Mouse (Mus musculus) lung, adult 2 months (tissue): ENCODE results near the gene 1700031F05Rik. TPM values are rescaled to one million over a fixed set of nuclear protein-coding genes. Genes with fewer than 3 reads are reported as not detected.
"Not testable (repeated sequence)": the region's sequence is repeated elsewhere in the genome, so short reads cannot be mapped to it uniquely, and the experiment has no call there.

Experiments
- DNase-seq: peaks from one replicate; pipeline ENCODE4 v3.0.0; 2022
- H3K4me1 ChIP-seq: fragments of 200-500 bp; 2 replicates; pipeline ENCODE4 v1.6.1; 2011; ENCODE audit warnings: low read length; ENCODE audit not compliant: control insufficient read depth, insufficient read depth
- H3K4me3 ChIP-seq: fragments of 200-500 bp; replicated peaks from 2 replicates; pipeline ENCODE3; 2011; ENCODE audit warnings: low read depth, mild to moderate bottlenecking, control low read depth, low read length; ENCODE audit errors: extremely low read depth
- CTCF ChIP-seq: fragments of 200-500 bp; IDR thresholded peaks from 2 replicates; pipeline ENCODE4 v1.5.1; 2011; ENCODE audit warnings: mild to moderate bottlenecking, low read length, control low read depth; ENCODE audit not compliant: insufficient read depth
- POLR2A ChIP-seq: fragments of 200-500 bp; IDR thresholded peaks from 2 replicates; pipeline ENCODE4 v1.6.1; 2011; ENCODE audit warnings: low read depth, mild to moderate bottlenecking, control low read depth, low read length, borderline replicate concordance; ENCODE audit errors: extremely low read depth
- WGBS: fragments of 180-500 bp; shearing (Covaris S2); methylation state at CpG from one replicate; pipeline ENCODE4 v1.1.7; 2018; 5-methylcytosine and 5-hydroxymethylcytosine counted together
- polyA plus RNA-seq: library from polyadenylated mRNA; depleted of rRNA; stranded (reverse); fragments of >200 nt; gene quantifications from 2 replicates; pipeline ENCODE4 v1.2.3, GENCODE M21; 2012; rRNA removed

The 1700031F05Rik gene
- not detected in 2 replicates for polyA plus RNA-seq

DNA sequence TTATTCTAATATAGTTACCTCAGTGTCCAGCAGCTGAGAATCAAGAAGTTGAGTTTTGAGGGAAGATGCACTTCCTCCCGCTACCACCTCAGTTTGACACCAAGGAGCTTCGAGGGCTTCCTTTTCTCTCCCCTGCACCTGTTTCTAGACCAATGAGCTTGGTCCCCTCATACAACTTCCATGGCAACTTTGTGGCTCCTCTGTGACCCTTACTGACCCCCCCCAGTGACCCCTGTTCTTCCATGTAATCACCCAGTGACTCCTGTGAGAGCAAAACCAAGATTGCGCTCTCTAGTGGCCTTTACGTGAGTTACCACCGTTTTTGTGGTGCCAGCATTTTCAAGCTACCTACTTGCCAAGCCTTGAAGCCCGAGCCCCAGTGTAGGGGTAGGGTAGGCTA is at the start of gene 1700031F05Rik:
Gene 1700031F05Rik, minus strand, starts transcription at position 101 of the 400 bp plus-strand sequence.
- Histone ChIP-seq H3K4me3 (no peak within 1 kb of the TSS), H3K4me1 (no peaks in the 10 kb centered on the region)
- 85% methylated on average over 6 of the region's 6 CpGs for WGBS
- DNase-seq, result no peak
- TF ChIP-seq CTCF (no peak), POLR2A (no peak)

GRCm38 (mm10) chrX:102914823-102915222 is 47.1 kb upstream of the 1700031F05Rik start:
- not testable (repeated sequence) for H3K4me1 ChIP-seq, H3K4me3 ChIP-seq, DNase-seq
- 52% methylated on average over 1 of the region's 1 CpGs for WGBS

- H3K4me3 ChIP-seq, DNase-seq, H3K4me1 ChIP-seq: not testable (repeated sequence)
- 87% methylated on average over 9 of the region's 9 CpGs for WGBS
Observed at GRCm38 (mm10) chrX:102908587-102908986, 40.8 kb upstream of the 1700031F05Rik start, which contains the start of the genes Dmrtc1a and 1700011M02Rik. Gene Dmrtc1a (minus strand): TSS chrX:102908687. Gene 1700011M02Rik (plus strand): TSS chrX:102908905.

DNA sequence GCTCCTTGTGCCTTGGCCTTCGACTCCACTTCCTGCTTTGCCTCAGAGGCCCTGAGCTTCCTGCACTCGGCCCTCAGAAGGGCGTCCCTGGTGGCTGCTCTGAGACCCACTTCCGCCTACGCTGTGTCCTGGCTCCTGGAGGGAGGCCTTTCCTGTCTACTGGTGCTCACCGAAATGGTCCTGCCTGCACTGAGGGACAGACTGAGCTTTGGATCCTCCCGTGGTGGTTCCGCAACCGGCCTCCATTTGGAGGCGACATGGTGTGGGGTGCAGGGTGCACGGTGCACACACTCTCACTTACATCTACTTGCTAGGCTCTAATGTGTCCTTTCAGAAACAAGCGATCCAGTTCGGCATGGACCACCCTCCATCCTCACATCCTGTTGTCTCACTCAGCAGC is 13.3 kb downstream of the 1700031F05Rik start, which contains the start of gene Dmrtc1c2:
Gene Dmrtc1c2, minus strand, starts transcription at position 101 of the 400 bp plus-strand sequence.
- not testable (repeated sequence) for H3K4me3 ChIP-seq, H3K4me1 ChIP-seq, DNase-seq
- WGBS, result 87% methylated on average over 5 of the region's 13 CpGs

- Histone ChIP-seq H3K4me3 (no peak overlapping the region), H3K4me1 (no peaks in the 10 kb centered on the region)
- DNase-seq, result no peak
- 49% methylated on average over 4 of the region's 4 CpGs for WGBS
- TF ChIP-seq CTCF, result no peak
- TF ChIP-seq POLR2A, result no peak
Observed at GRCm38 (mm10) chrX:102812311-102812710, 55.5 kb downstream of the 1700031F05Rik start.

Other genes starting within 250 kb of the 1700031F05Rik start
- gene Phka1, start 223.7 kb downstream of the 1700031F05Rik start, polyA plus RNA-seq, result 6.6 and 9.1 TPM in 2 replicates
- not detected in 2 replicates for gene Gm3880, start 181.0 kb downstream of the 1700031F05Rik start, polyA plus RNA-seq
- not detected in 2 replicates for gene Gm9112, start 160.3 kb downstream of the 1700031F05Rik start, polyA plus RNA-seq
- gene Dmrtc1b, start 160.1 kb downstream of the 1700031F05Rik start, polyA plus RNA-seq, result not detected in 2 replicates
- not detected in 2 replicates for gene Dmrtc1c1, start 65.0 kb downstream of the 1700031F05Rik start, polyA plus RNA-seq
- gene Dmrtc1c2, start 13.4 kb downstream of the 1700031F05Rik start, polyA plus RNA-seq, result not detected in 2 replicates
- gene Dmrtc1a, start 40.7 kb upstream of the 1700031F05Rik start, polyA plus RNA-seq, result 0.53 and 1.2 TPM in 2 replicates
- gene 1700011M02Rik, start 40.9 kb upstream of the 1700031F05Rik start, polyA plus RNA-seq, result not detected in 2 replicates
- gene 1700018G05Rik, start 60.4 kb upstream of the 1700031F05Rik start, polyA plus RNA-seq, result not detected in 2 replicates